Mouse (Mus musculus): Measurements from ENCODE around the gene Cactin. TPM values are rescaled to one million over a fixed set of nuclear protein-coding genes. Genes with fewer than 3 reads are reported as not detected.
A peak's percentile ranks its signal among the peaks of the same experiment; 100 is the strongest.

The Cactin gene
- polyA plus RNA-seq, 1 experiment from 2014 or later, result 16.9 TPM

GRCm38 (mm10) chr10:81363436-81364346 lies 42.8 kb downstream of the Cactin start:
- Histone ChIP-seq H3K4me3 (ENCODE audit: control insufficient read depth in 1 of 2, insufficient read depth in 1 of 2, low read depth in 1 of 2, low read length in 2 of 2) (peak overlapping the region; percentile 35 to 40), H3K9me3 (ENCODE audit: control insufficient read depth, low read length) (no peaks in the 10 kb centered on the region), H3K27me3 (ENCODE audit: control insufficient read depth, insufficient read depth, low read length) (no peaks in the 10 kb centered on the region), H3K4me2 (ENCODE audit: low read length) (peak overlapping the region; percentile 69), H3K27ac (replicated peaks in 1 of 2; ENCODE audit: control insufficient read depth in 1 of 2, insufficient read depth in 1 of 2, low read depth in 2 of 2, low read length in 2 of 2) (peak overlapping the region; percentile 88 to 96), H3K9ac (ENCODE audit: low read length) (peak overlapping the region; percentile 73), H3K36me3 (ENCODE audit: control insufficient read depth, insufficient read depth, low read length) (peaks cover 46% of the 10 kb centered on the region), H3K4me1 (ENCODE audit: control insufficient read depth in 2 of 2, insufficient read depth in 2 of 2, low read length in 2 of 2) (peaks cover 31 to 71% of the 10 kb centered on the region in 2 experiments)
- WGBS, result 3% methylated on average over 54 of the region's 54 CpGs
- peak; percentile 63 for ATAC-seq (ENCODE audit: insufficient number of reproducible peaks, insufficient read depth, low FRiP score, low read depth)

- WGBS, result 6% methylated on average over 28 of the region's 28 CpGs
- H3K36me3 ChIP-seq (ENCODE audit: control insufficient read depth, insufficient read depth, low read length), result peaks cover 55% of the 10 kb centered on the region
- H3K9me3 ChIP-seq (ENCODE audit: control insufficient read depth, low read length), result no peaks in the 10 kb centered on the region
- peaks cover 29 to 63% of the 10 kb centered on the region in 2 experiments for H3K4me1 ChIP-seq (ENCODE audit: control insufficient read depth in 2 of 2, insufficient read depth in 2 of 2, low read length in 2 of 2)
- H3K27me3 ChIP-seq (ENCODE audit: control insufficient read depth, insufficient read depth, low read length), result no peaks in the 10 kb centered on the region
- H3K4me2 ChIP-seq (ENCODE audit: low read length), result peak overlapping the region; percentile 69
- peak overlapping the region; percentile 73 for H3K9ac ChIP-seq (ENCODE audit: low read length)
- ATAC-seq (ENCODE audit: insufficient number of reproducible peaks, insufficient read depth, low FRiP score, low read depth), result no peak
- 0 out of 4 replicates have a peak overlapping the region, but pooled peaks of 1 of the 2 experiments have one; percentile 22 for H3K27ac ChIP-seq (replicated peaks in 1 of 2; ENCODE audit: control insufficient read depth in 1 of 2, insufficient read depth in 1 of 2, low read depth in 2 of 2, low read length in 2 of 2)
- H3K4me3 ChIP-seq (ENCODE audit: control insufficient read depth in 1 of 2, insufficient read depth in 1 of 2, low read depth in 1 of 2, low read length in 2 of 2), result peak overlapping the region; percentile 35 to 40
Measured at GRCm38 (mm10) chr10:81364666-81365065, 43.8 kb downstream of the Cactin start.

GRCm38 (mm10) chr10:81365073-81365472 lies 44.2 kb downstream of the Cactin start:
- Histone ChIP-seq H3K4me2 (ENCODE audit: low read length) (peak overlapping the region; percentile 69), H3K27me3 (ENCODE audit: control insufficient read depth, insufficient read depth, low read length) (no peaks in the 10 kb centered on the region), H3K27ac (replicated peaks in 1 of 2; ENCODE audit: control insufficient read depth in 1 of 2, insufficient read depth in 1 of 2, low read depth in 2 of 2, low read length in 2 of 2) (no peak overlapping the region; a peak in 1 of 4 replicates), H3K4me1 (ENCODE audit: control insufficient read depth in 2 of 2, insufficient read depth in 2 of 2, low read length in 2 of 2) (peaks cover 29 to 60% of the 10 kb centered on the region in 2 experiments), H3K9me3 (ENCODE audit: control insufficient read depth, low read length) (no peaks in the 10 kb centered on the region), H3K4me3 (ENCODE audit: control insufficient read depth in 1 of 2, insufficient read depth in 1 of 2, low read depth in 1 of 2, low read length in 2 of 2) (0 out of 4 replicates have a peak overlapping the region, but pooled peaks of 1 of the 2 experiments have one; percentile 35), H3K36me3 (ENCODE audit: control insufficient read depth, insufficient read depth, low read length) (peaks cover 58% of the 10 kb centered on the region), H3K9ac (ENCODE audit: low read length) (no peak overlapping the region)
- WGBS, result 39% methylated on average over 4 of the region's 4 CpGs
- no peak for ATAC-seq (ENCODE audit: insufficient number of reproducible peaks, insufficient read depth, low FRiP score, low read depth)

GRCm38 (mm10) chr10:81365672-81366476 lies 45.0 kb downstream of the Cactin start, which contains the start of gene 4930404N11Rik:
TSS of gene 4930404N11Rik (minus strand) at chr10:81365816.
- peak within 1 kb of the TSS; percentile 69 for H3K4me2 ChIP-seq (ENCODE audit: low read length)
- peak within 1 kb of the TSS in 1 of 2 experiments; percentile 48; a peak in 2 of 4 replicates for H3K27ac ChIP-seq (replicated peaks in 1 of 2; ENCODE audit: control insufficient read depth in 1 of 2, insufficient read depth in 1 of 2, low read depth in 2 of 2, low read length in 2 of 2)
- H3K9ac ChIP-seq (ENCODE audit: low read length), result peak within 1 kb of the TSS; percentile 73
- H3K4me3 ChIP-seq (ENCODE audit: control insufficient read depth in 1 of 2, insufficient read depth in 1 of 2, low read depth in 1 of 2, low read length in 2 of 2), result peak within 1 kb of the TSS; percentile 35 to 40; a peak in 3 of 4 replicates
- ATAC-seq (ENCODE audit: insufficient number of reproducible peaks, insufficient read depth, low FRiP score, low read depth), result no peak
- H3K9me3 ChIP-seq (ENCODE audit: control insufficient read depth, low read length), result no peaks in the 10 kb centered on the region
- H3K36me3 ChIP-seq (ENCODE audit: control insufficient read depth, insufficient read depth, low read length), result peaks cover 61% of the 10 kb centered on the region
- no peaks in the 10 kb centered on the region for H3K27me3 ChIP-seq (ENCODE audit: control insufficient read depth, insufficient read depth, low read length)
- WGBS, result 29% methylated on average over 12 of the region's 12 CpGs
- H3K4me1 ChIP-seq (ENCODE audit: control insufficient read depth in 2 of 2, insufficient read depth in 2 of 2, low read length in 2 of 2), result peaks cover 29 to 52% of the 10 kb centered on the region in 2 experiments

- peak overlapping the region in 1 of 2 experiments; percentile 7; a peak in 1 of 4 replicates for H3K27ac ChIP-seq (replicated peaks in 1 of 2; ENCODE audit: control insufficient read depth in 1 of 2, insufficient read depth in 1 of 2, low read depth in 2 of 2, low read length in 2 of 2)
- no peak overlapping the region for H3K4me3 ChIP-seq (ENCODE audit: control insufficient read depth in 1 of 2, insufficient read depth in 1 of 2, low read depth in 1 of 2, low read length in 2 of 2)
- H3K4me1 ChIP-seq (ENCODE audit: control insufficient read depth in 2 of 2, insufficient read depth in 2 of 2, low read length in 2 of 2), result peaks cover 29 to 45% of the 10 kb centered on the region in 2 experiments
- no peak overlapping the region for H3K9ac ChIP-seq (ENCODE audit: low read length)
- no peaks in the 10 kb centered on the region for H3K9me3 ChIP-seq (ENCODE audit: control insufficient read depth, low read length)
- WGBS, result 73% methylated on average over 6 of the region's 6 CpGs
- no peak for ATAC-seq (ENCODE audit: insufficient number of reproducible peaks, insufficient read depth, low FRiP score, low read depth)
- H3K36me3 ChIP-seq (ENCODE audit: control insufficient read depth, insufficient read depth, low read length), result peaks cover 62% of the 10 kb centered on the region
- no peaks in the 10 kb centered on the region for H3K27me3 ChIP-seq (ENCODE audit: control insufficient read depth, insufficient read depth, low read length)
- no peak overlapping the region for H3K4me2 ChIP-seq (ENCODE audit: low read length)
Measured at GRCm38 (mm10) chr10:81366477-81367206, 45.7 kb downstream of the Cactin start.

- WGBS, result 88% methylated on average over 6 of the region's 6 CpGs
- Histone ChIP-seq H3K9me3 (ENCODE audit: control insufficient read depth, low read length) (no peaks in the 10 kb centered on the region), H3K27ac (replicated peaks in 1 of 2; ENCODE audit: control insufficient read depth in 1 of 2, insufficient read depth in 1 of 2, low read depth in 2 of 2, low read length in 2 of 2) (no peak overlapping the region), H3K4me3 (ENCODE audit: control insufficient read depth in 1 of 2, insufficient read depth in 1 of 2, low read depth in 1 of 2, low read length in 2 of 2) (no peak overlapping the region), H3K9ac (ENCODE audit: low read length) (no peak overlapping the region), H3K27me3 (ENCODE audit: control insufficient read depth, insufficient read depth, low read length) (no peaks in the 10 kb centered on the region), H3K4me1 (ENCODE audit: control insufficient read depth in 2 of 2, insufficient read depth in 2 of 2, low read length in 2 of 2) (peaks cover 29 to 40% of the 10 kb centered on the region in 2 experiments), H3K36me3 (ENCODE audit: control insufficient read depth, insufficient read depth, low read length) (peaks cover 60% of the 10 kb centered on the region), H3K4me2 (ENCODE audit: low read length) (no peak overlapping the region)
- ATAC-seq (ENCODE audit: insufficient number of reproducible peaks, insufficient read depth, low FRiP score, low read depth), result no peak
Measured at GRCm38 (mm10) chr10:81367207-81367495, 46.2 kb downstream of the Cactin start.

- Histone ChIP-seq H3K4me1 (ENCODE audit: control insufficient read depth in 2 of 2, insufficient read depth in 2 of 2, low read length in 2 of 2) (peaks cover 13 to 20% of the 10 kb centered on the region in 2 experiments), H3K36me3 (ENCODE audit: control insufficient read depth, insufficient read depth, low read length) (peaks cover 57% of the 10 kb centered on the region), H3K4me3 (ENCODE audit: control insufficient read depth in 1 of 2, insufficient read depth in 1 of 2, low read depth in 1 of 2, low read length in 2 of 2) (no peak overlapping the region), H3K27ac (replicated peaks in 1 of 2; ENCODE audit: control insufficient read depth in 1 of 2, insufficient read depth in 1 of 2, low read depth in 2 of 2, low read length in 2 of 2) (no peak overlapping the region), H3K9ac (ENCODE audit: low read length) (no peak overlapping the region), H3K27me3 (ENCODE audit: control insufficient read depth, insufficient read depth, low read length) (no peaks in the 10 kb centered on the region), H3K9me3 (ENCODE audit: control insufficient read depth, low read length) (no peaks in the 10 kb centered on the region), H3K4me2 (ENCODE audit: low read length) (no peak overlapping the region)
- WGBS, result 92% methylated on average over 10 of the region's 10 CpGs
- ATAC-seq (ENCODE audit: insufficient number of reproducible peaks, insufficient read depth, low FRiP score, low read depth), result no peak
Measured at GRCm38 (mm10) chr10:81375322-81375721, 54.4 kb downstream of the Cactin start.

Measured in heart, embryonic 14.5 days (tissue).